Mouse (Mus musculus): ENCODE measurements around the gene Plscr3. TPM values are rescaled to one million over a fixed set of nuclear protein-coding genes. Genes with fewer than 3 reads are reported as not detected.

The Plscr3 gene
- polyA plus RNA-seq, 1 experiment, result 66.9 TPM

DNA sequence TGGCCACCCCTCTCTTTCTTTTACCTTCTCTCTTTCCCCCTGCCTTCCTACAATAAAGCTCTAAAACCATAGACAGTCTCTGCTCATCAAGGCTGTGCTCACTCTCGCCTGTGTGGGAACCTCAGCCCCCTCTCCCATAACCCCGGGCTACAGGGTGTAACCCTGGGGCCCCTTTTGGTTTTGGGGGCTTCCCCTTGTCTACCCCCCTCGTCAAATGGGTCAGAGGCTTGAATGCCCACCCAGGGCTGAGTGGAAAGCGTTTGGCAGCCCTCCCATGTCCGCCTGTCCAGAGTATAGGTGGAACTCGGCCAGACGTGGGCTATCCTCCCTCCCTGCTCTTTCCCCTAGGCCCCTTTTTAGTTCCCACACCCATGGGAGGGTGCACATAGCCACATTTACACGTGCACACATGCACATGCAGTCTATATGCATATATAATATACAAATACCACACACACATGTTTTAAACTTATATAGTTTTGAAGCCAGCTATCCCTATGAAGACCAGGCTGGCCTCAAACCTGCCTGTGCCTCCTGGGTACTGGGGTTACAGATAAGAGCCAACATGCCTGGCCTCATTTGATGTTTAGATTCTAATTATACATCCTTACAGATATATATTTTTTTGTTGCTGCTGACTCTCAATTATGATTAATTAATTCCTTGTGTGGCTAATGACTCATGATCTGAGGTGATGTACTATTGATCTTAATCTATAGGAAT lies 18.1 kb downstream of the Plscr3 start:
- DNase-seq (ENCODE audit: low read depth), result no peak

DNA sequence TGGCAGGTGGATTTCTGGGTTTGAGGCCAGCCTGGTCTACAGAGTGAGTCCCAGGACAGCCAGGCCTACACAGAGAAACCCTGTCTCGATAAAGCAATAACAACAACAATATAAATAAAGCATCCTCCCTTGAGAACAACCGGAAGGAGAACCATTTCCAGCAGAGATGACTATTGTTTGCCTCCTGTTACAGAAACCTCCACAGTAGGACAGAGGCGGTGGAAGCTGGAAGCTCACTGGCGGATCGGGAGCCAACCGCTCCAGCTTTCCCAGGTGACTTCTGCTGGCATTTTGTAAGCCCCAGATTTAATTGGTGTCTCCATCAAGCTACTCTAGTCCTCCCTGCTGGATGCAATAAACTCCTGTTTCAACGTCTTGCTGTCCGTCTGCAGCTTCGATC lies 19.4 kb downstream of the Plscr3 start:
- DNase-seq (ENCODE audit: low read depth), result no peak

DNA sequence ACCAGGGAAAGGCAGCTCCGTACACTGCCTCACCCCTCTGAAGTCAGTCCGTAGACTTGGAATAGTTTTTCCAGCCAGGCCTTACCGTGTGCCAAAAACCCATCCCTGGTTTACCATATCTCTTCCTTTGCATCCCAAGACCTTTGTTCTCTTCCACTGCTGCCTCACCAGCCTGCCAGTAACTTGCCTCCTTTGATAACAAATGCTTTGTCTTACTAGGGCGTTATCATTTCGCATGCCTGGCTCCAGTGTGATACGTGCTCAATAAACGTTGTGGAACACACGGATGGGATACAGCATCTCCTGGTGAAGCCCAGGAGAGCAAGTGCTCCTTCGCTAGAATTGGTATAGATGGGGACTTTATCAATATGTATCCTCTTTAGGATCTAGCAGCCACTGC lies 21.2 kb downstream of the Plscr3 start:
- DNase-seq (ENCODE audit: low read depth), result no peak

DNA sequence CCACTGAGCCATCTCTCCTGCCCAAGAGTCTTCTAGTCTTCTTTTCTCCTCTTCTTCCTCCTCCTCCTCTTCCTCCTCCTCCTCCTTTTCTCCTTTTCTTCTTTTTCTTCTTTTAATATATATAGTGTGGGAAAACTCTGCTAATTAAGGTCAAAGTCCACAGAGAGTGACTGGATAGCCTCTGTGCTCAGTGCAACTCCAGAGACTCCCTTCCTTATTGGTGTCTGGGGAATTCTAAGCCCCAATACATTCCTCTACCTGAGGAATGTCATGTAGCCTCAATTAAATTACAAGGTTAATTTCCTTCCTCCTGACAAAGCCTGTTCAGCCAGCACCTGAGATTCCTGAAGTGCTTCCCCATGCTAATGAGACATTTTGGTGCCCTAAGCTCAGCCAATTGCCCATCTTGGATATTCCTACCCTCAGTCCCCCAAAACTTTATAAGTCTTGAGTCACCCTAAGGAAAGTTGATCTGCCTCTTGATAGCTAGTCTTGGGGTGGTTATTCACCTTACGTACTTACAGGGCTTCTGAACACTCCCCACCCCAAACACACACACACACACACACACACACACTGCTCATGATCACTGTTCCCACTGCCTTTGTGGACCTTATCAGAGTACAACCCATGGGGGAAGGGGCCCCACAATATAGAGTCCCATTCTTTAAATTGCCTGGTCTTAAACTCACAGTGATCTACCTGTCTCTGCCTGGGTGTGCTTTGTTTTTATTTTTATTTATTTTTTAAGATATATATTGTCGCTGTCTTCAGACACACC lies 24.3 kb downstream of the Plscr3 start:
- DNase-seq (ENCODE audit: low read depth), result no peak

DNA sequence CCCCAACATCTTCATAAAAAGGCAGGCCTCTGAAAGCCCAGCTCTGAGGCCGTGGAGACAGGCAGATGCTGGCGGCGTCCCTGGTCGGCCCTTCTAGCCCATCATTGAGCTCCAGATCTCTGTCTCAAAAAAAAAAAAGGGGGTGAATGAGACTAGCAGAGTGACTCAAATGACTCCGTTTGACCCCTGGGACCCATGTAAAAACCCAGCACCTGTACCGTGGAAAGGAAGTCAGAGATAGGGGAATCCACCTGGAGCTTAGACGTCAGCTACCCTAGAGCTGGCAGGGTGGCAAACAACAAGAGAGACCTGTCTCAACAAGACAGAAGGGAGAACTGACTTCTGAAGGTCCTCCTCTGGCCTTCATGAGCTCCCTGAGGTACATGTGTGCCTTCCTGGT lies 25.6 kb downstream of the Plscr3 start:
- DNase-seq (ENCODE audit: low read depth), result no peak

DNA sequence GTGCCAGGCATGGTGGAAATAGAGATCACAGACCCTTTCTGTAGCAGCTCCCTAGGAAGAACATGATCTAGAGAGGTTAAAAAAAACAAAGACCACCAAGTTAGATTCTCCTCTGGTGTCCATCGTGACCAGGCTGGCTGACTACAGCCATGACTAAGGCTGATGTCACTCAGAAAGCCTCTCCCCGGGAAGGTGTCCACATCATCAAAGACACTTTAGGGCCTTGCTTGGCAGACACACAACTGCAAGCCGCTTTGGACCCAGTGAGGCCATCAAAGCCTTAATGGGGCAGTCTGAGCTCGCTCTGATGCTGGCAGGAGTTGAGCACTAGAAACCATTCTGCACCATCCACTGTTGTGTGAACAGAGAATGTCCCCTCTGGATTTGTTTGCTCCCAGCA lies 26.3 kb downstream of the Plscr3 start:
- no peak for DNase-seq (ENCODE audit: low read depth)

DNA sequence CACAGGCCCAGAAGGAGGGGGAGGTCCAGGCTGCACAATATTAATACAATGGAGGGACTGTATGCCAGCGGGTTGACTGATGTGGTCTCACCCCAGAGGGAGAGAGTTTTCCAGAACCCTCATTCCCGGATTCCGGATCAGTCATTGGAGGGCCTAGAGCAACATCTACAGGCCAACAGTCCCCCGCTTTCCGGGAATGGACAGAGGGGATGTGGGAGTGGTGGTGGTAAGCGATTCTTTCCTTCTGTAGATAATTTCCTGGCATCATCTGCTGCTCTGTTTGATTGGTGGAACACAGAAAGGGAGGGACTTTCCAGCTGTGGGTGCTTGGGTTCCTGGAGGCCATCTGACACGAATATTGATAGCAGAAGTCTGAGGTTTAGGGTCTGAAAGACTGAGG lies 30.0 kb downstream of the Plscr3 start:
- no peak for DNase-seq (ENCODE audit: low read depth)

DNA sequence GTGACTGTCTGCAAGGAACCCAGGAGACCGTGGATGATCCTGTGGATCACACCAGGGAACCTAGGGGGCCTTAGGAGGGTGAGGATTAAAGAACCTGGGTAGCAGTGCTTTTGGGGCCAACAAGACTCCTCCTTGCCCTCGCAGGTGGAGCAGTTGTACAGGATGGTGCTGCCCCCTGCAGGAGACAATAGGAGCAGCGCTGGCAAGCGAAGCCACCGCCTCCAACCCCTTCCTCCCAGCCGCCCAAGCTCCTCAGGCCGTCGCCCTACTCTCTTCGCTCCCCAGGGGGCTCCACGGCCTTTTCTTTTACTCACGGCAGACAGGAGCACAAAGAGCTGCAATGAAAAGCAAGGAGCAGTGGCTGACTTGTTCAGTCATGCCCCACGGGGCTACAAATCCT lies 30.7 kb downstream of the Plscr3 start:
- no peak for DNase-seq (ENCODE audit: low read depth)

DNA sequence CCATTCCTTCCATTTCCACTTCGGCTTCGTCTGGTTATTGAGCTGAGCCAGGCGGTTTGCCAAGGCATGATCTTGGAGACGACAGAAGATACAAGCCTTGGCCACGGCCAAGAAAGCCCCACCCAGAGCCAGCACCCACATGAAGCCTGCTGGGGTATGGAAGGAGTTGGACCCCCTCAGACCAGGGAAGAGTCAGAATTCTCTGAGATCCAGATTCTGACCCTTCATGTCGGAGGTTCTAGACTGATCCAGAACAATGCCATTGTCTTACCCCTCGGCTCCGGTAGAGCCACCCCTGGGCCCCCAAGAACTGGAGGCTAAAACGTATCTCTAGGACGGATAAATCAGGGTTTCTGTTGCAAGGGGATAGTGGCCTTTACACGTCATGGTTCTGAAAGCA lies 31.7 kb downstream of the Plscr3 start, which contains the start of gene Tmem95:
Tmem95 (minus strand) TSS at position 141 of the 400 bp plus-strand sequence.
- no peak for DNase-seq (ENCODE audit: low read depth)

DNA sequence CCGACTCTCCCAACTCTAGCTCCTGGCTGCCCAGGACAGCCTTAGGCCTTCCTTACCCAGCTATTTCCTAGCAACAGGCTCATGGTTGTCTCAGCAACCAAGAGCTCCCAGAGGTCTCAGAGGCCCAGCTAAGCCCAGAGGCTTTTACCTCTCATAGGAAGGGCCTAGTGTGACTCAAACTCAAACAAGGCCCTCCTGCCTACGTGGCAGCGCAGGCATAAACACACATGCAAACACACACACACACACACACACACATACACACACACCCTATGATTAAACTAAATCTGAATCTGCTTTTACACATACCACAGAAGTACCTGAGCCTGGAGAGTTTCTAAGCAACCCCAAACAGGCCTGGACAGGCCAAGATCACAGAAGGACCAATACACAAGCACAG lies 32.2 kb downstream of the Plscr3 start:
- no peak for DNase-seq (ENCODE audit: low read depth)

DNA sequence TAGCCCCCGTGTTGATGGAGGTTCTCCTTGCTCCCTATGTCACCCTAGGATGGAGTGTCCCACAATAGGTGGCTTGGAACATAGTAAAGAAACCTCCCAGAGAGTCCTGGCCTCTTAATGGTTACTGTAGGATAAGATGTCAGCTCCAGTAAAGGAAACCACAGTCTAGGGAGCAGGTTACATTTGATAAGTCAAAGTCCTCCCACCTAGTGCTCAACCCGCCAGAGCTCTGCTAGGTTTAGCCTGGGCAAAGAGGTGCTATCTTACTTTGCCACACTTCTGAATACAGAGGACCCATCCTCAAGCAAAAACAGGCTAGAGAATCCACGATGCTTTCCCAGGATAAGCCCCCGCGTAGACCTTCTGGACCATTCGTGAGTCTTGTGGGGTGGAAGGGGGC lies 32.8 kb downstream of the Plscr3 start:
- DNase-seq (ENCODE audit: low read depth), result no peak

DNA sequence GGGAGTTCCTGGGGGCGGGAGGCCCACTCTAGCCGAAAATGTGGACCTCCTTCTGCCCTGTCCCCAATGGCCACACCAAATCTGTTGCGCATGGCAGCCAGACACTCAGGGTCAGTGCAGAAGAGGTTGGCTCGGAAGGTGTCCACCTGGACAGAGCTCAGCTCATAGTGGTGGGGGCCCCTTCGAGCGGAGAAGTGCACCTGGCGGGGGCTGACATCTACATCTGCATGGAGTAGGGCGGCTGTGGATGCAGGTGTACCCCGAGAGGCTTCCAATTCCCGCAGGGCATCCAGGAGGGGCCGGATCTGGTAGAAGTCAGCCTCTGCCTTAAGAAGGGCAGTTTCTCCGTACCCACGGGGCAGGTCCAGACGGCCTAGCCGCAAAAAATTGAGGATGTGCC lies 33.5 kb downstream of the Plscr3 start:
- DNase-seq (ENCODE audit: low read depth), result no peak

DNA sequence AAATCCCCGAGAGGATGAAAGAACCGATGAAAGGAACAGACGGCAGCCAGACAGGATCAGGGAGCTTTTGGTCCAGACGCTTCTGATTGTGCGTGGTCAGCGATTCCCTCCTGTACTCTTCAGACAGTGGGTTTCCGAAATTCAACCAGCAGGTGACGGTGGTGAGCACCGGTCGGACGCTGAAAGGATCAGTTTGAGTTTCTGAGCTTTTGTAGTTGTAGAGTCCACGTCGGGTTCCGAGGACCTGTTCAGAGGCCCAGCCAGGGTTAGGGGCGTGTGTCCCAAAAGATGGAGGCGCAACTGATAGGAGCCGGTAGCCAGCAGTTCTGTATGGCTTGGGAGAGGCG lies 34.3 kb downstream of the Plscr3 start:
- no peak for DNase-seq (ENCODE audit: low read depth)

DNA sequence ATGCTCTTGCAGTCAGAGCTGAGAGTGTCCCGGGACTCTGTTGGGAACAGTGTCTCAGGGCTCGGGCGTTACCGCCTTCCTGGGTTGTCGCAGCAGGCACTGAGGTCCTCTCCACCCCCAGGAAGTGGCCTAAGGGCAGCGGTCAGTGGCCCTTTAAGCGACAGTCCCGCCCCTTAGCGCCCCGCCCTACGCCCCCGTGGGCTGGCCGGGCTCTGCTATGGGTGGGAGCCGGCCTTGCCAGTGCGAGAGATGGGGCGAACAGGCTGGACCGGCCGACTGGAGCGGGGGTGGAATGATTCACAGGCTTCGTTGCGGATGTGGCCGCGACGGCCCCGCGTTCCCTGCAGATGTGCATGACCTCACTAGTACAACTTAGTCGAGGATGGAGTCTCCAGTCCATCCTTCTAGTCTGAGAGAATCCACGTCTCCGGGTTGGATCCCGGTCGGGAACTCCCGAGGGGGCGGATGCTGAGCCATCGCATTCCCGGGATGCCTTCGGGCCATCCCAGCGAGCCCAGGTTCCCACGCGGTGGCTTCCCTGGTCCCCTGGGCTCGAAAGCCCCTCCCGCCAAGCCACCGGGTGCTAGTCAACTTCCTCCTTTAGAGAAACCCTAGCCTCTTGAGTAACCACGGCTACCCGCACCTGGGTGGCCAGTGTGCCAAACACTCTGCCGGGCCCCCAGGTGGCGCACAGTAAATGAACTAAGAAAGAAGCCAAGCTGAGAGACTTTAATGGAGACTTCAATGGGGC lies 34.9 kb downstream of the Plscr3 start, which contains the start of gene Kctd11:
Kctd11 (minus strand) TSS at position 554 of the 751 bp plus-strand sequence.
- peak; percentile 56 for DNase-seq (ENCODE audit: low read depth)

DNA sequence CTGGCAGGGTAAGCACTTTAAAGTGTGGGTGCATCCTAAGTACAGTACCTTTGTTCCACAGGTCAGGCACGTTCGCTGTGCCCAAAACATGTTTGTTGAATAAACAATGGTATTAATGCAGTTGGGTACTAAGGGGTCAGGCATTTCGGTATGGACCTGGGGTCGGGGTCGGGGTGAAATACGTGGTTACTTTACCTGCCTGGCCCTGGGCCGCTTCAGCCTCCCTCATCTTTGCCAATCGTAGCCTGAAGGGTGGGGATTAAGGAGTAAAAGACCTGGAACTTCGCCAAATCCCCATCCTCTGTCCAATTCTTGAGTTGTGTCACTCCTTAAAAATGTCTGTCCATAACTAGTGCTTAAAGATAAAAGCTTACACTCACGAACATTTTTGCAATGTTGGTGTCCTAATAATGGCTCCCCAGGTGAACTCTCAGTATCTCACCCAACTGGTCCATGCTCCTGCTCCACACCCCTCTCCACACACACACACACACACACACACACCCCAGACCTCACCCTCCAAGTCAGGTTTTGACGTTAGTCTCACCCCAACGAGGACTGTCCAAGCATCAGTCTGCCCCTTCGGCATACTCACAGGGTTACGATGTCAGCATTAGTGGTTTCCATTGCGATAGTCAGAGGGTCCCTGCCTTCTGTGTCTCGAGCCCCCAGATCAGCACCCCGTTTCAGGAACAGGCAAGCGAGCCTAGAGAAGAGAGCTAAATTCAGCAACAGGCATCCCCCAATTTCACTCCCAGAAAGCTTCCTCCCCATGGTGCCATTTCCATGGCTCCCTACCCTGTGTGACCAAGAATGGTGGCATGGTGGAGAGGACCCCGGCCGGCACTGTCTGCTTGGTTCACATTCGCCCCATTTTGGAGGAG lies 35.9 kb downstream of the Plscr3 start:
- DNase-seq (ENCODE audit: low read depth), result peak; percentile 51

DNA sequence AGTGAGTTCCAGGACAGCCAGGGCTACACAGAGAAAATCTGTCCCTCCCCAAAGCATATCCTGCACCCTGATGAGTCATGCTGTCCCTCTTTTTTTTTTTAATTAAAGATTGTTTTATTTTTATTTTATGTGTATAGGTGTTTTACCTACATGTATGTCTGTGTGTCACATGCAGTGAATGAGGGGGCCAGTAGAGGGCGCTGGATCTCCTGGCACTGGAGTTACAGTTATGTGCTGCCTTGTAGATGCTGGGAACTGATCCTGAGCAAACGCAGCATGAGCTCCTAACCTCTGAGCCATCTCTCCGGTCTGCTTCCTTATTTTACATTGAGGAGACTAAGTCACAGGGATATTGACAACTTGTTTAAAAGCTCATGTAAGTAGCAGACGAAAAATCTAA lies 36.9 kb downstream of the Plscr3 start:
- DNase-seq (ENCODE audit: low read depth), result no peak

DNA sequence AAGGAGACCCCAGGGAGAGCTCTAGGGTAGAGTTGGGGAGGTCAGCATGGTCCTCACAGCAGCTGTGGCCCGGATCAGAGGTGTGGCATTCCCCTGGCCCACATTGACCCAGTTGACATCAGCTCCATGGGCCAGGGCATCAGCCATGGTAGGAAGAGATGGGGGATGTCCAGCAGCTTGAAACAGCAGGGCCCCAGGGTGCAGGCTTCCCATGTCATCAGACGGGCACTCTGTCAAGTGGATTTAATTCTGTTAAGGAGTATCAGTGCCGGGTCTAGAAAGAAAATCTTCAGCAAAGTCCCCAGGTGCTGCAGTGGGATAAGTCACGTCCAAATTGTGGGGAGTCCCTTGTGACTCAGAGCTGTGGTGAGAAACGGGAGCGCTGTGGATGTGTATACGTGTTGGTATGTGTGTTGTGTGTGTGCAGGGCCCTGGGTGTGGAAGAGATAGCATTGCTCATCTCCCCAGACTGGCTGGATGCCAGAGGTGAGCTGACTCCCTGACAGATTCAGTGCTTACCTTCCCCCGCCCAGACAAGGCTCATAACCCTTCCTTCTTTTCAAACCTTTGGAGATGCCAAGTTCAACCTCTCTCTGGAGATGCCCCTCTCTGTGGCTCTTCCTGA lies 37.5 kb downstream of the Plscr3 start:
- no peak for DNase-seq (ENCODE audit: low read depth)

DNA sequence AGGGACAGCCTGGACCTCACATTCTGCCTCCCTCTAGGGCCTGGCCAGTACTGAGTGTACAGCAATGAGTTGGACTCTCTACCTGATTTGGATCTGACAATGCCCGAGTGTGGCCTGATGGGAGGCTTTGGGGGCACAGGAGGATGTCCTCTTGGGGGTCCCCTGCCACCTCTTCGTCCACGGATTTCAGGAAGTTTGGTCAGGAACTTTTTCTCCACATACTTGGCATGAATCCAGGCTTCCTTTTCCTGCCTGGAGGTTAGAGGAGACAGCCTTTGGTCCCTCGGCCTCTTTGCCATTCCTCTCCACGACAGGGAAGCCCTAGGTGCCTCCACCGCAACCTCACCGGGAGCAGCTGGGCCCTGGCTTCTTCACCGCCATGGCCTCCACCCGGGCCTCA lies 38.1 kb downstream of the Plscr3 start:
- no peak for DNase-seq (ENCODE audit: low read depth)

DNA sequence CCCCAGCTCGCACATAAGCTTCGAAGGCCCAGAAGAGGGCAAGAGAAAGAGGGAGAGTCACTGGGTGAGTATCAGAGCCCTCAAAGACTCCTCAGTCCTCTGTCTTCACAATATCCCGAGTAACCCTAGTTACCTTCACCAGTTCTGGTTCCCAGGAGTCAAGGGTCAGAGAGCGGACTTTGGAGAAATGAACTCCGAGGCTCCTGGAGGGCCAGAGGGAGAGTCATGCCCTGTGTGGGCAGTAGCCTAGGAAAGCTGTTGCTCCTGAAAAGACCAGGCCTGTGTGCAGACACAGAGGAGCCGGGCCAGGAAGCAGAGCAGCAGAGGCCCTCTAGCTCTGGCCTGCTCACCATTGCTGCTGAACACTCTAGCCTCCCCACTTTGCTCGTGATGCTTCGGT lies 38.5 kb downstream of the Plscr3 start:
- DNase-seq (ENCODE audit: low read depth), result no peak

DNA sequence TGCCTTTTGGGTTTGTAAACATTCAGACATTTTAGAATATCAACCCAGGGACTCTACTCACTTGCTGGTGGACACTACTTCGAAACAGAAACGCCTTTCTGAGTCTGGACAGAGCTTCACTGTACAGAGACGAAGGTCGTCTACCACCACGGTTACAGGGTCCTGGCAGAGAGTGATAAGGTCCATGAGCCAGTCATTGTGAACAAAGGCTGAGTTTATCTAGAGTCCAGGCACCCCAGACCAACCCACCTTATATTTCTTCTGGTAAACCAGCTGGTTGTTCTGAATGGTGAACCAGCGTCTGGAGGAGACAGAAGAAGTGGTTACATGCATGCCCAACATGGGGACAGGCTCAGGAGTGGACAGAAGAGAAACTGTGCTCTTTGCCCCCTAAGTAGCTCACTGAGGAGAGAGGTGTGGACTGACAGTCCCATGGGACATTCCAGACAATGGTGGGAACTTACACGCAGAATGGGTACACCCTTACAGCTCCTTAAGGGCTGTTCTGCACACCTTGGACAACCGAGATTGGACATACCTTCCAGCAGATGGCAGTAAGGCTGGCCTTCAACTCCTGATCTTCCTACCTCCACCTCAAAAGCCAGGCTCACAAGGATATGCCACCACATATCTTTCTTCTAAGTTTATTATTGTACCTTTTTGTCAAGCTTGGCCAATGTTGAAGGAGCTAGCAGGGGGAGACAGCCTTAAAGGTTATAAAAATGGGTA lies 40.9 kb downstream of the Plscr3 start:
- DNase-seq (ENCODE audit: low read depth), result no peak

DNA sequence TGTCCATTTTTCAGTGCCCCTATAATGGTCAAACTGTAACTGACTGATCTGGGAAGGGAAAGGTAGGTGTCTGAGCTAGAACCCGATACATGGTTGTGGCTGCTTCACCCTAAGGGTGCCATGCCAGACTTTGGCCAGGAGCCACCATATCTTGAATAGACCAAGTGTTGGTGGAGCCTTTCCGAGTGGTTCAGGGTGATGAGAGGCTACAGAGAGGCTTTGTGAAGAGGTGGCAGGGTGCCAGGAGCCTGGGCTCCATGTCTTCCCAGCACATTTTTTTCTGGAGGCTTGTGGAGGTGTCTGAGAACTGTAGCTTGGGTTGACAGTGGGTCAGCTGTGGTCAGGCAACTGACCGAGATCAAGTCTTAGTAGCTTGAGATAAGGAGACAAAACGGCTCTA lies 45.3 kb downstream of the Plscr3 start:
- DNase-seq (ENCODE audit: low read depth), result no peak

Data from gonadal fat pad, adult 2 months (tissue).